Mouse (Mus musculus) hindbrain, embryonic 11.5 days (tissue): Measurements from ENCODE around the gene Zfyve28. TPM values are rescaled to one million over a fixed set of nuclear protein-coding genes. Genes with fewer than 3 reads are reported as not detected.

Experiments used
- ATAC-seq: fragments of 200-750 bp; cut with Nextera tagmentation; 2 replicates; pipeline ENCODE4 v1.8.0; 2017; ENCODE audit warnings: mild to moderate bottlenecking, moderate TSS enrichment, moderate library complexity; ENCODE audit not compliant: low FRiP score
- DNase-seq: peaks from one replicate; pipeline ENCODE4 v3.0.0-alpha.2; 2015; ENCODE audit warnings: low spot score
- H3K27ac ChIP-seq: fragments of 300-500 bp; sonication (generic); 2 replicates; pipeline ENCODE4 v1.5.1; 2014; ENCODE audit warnings: mild to moderate bottlenecking, low read depth, low read length
- H3K27me3 ChIP-seq: fragments of 300-500 bp; sonication (generic); 2 replicates; pipeline ENCODE4 v1.6.1; 2014; ENCODE audit warnings: mild to moderate bottlenecking, low read length, moderate library complexity, mixed read lengths; ENCODE audit not compliant: control insufficient read depth, insufficient read depth
- H3K36me3 ChIP-seq: fragments of 300-500 bp; sonication (generic); 2 replicates; pipeline ENCODE4 v1.6.1; 2014; ENCODE audit warnings: mild to moderate bottlenecking, low read length, moderate library complexity, mixed read lengths; ENCODE audit not compliant: control insufficient read depth, insufficient read depth
- H3K4me1 ChIP-seq: fragments of 300-500 bp; sonication (generic); replicated peaks from 2 replicates; pipeline ENCODE4 v1.6.1; 2014; ENCODE audit warnings: low read length, mixed read lengths; ENCODE audit not compliant: control insufficient read depth, insufficient read depth
- H3K4me2 ChIP-seq: fragments of 300-500 bp; sonication (generic); replicated peaks from 2 replicates; pipeline ENCODE4 v1.6.1; 2014; ENCODE audit warnings: mild to moderate bottlenecking, low read depth, low read length
- H3K4me3 ChIP-seq: fragments of 300-500 bp; sonication (generic); 2 replicates; pipeline ENCODE4 v1.5.1; 2014; ENCODE audit warnings: low read depth, low read length
- H3K9ac ChIP-seq: fragments of 300-500 bp; sonication (generic); 2 replicates; pipeline ENCODE4 v1.6.1; 2014; ENCODE audit warnings: low read depth, low read length
- H3K9me3 ChIP-seq: fragments of 300-500 bp; sonication (generic); 2 replicates; pipeline ENCODE4 v1.6.1; 2016; ENCODE audit warnings: low read length; ENCODE audit not compliant: control insufficient read depth
- whole genome bisulfite sequencing: fragments of 180-500 bp; shearing (Covaris S2); extraction: QIAGEN DNeasy Blood & Tissue Kit; methylation state at CpG from one replicate; pipeline ENCODE4 v1.1.7; 2014; 5-methylcytosine and 5-hydroxymethylcytosine counted together
- polyA plus RNA-seq: library from polyadenylated mRNA; unstranded; fragments of >200 nt; fragmentation: Nextera tagmentation; extraction: Ambion mirVana; gene quantifications from 2 replicates; pipeline ENCODE4 v1.2.1, GENCODE M21; 2014

Zfyve28 gene
- polyA plus RNA-seq, 1 experiment from 2014 or later = 0.96 TPM

- Histone ChIP-seq H3K4me2 (no peak overlapping the region), H3K9ac (no peak overlapping the region), H3K9me3 (no peaks in the 10 kb centered on the region), H3K4me1 (no peaks in the 10 kb centered on the region), H3K36me3 (no peaks in the 10 kb centered on the region), H3K27ac (no peak overlapping the region), H3K4me3 (no peak overlapping the region), H3K27me3 (no peaks in the 10 kb centered on the region)
- whole genome bisulfite sequencing = 91% methylated on average over 4 of the region's 4 CpGs
- no peak for DNase-seq
- ATAC-seq = no peak
Measured at GRCm38 (mm10) chr5:34177821-34178220, 110.4 kb downstream of the Zfyve28 start.

GRCm38 (mm10) chr5:34177091-34177490, 111.2 kb downstream of the Zfyve28 start:
- WGBS = 96% methylated on average over 2 of the region's 2 CpGs
- ATAC-seq (no peak), DNase-seq (no peak)
- H3K36me3 ChIP-seq = no peaks in the 10 kb centered on the region
- no peaks in the 10 kb centered on the region for H3K4me1 ChIP-seq
- H3K27me3 ChIP-seq = no peaks in the 10 kb centered on the region
- no peaks in the 10 kb centered on the region for H3K9me3 ChIP-seq
- H3K4me3 ChIP-seq = no peak overlapping the region
- H3K27ac ChIP-seq = no peak overlapping the region
- H3K4me2 ChIP-seq = no peak overlapping the region
- H3K9ac ChIP-seq = no peak overlapping the region

GRCm38 (mm10) chr5:34176691-34177090, 111.6 kb downstream of the Zfyve28 start:
- WGBS = 64% methylated on average over 10 of the region's 10 CpGs

GRCm38 (mm10) chr5:34175403-34175694, 112.9 kb downstream of the Zfyve28 start:
- ATAC-seq = no peak
- DNase-seq = no peak
- WGBS = 26% methylated on average over 5 of the region's 5 CpGs
- H3K27me3 ChIP-seq = no peaks in the 10 kb centered on the region
- H3K4me2 ChIP-seq = no peak overlapping the region
- H3K4me3 ChIP-seq = no peak overlapping the region
- H3K36me3 ChIP-seq = no peaks in the 10 kb centered on the region
- no peaks in the 10 kb centered on the region for H3K4me1 ChIP-seq
- no peak overlapping the region for H3K27ac ChIP-seq
- H3K9ac ChIP-seq = no peak overlapping the region
- no peaks in the 10 kb centered on the region for H3K9me3 ChIP-seq

More at GRCm38 (mm10) chr5:34176691-34177090, 111.6 kb downstream of the Zfyve28 start:
- no peak overlapping the region for H3K9ac ChIP-seq
- H3K4me1 ChIP-seq = no peaks in the 10 kb centered on the region
- no peak overlapping the region for H3K4me2 ChIP-seq
- H3K9me3 ChIP-seq = no peaks in the 10 kb centered on the region
- no peaks in the 10 kb centered on the region for H3K36me3 ChIP-seq
- DNase-seq = no peak
- H3K4me3 ChIP-seq = no peak overlapping the region
- ATAC-seq = no peak
- H3K27me3 ChIP-seq = no peaks in the 10 kb centered on the region
- H3K27ac ChIP-seq = no peak overlapping the region

GRCm38 (mm10) chr5:34174550-34175402, 113.5 kb downstream of the Zfyve28 start:
- no peak overlapping the region for H3K9ac ChIP-seq
- ATAC-seq (no peak), DNase-seq (no peak)
- H3K4me3 ChIP-seq = no peak overlapping the region
- H3K27me3 ChIP-seq = no peaks in the 10 kb centered on the region
- no peaks in the 10 kb centered on the region for H3K36me3 ChIP-seq
- H3K4me2 ChIP-seq = no peak overlapping the region
- 64% methylated on average over 5 of the region's 5 CpGs for WGBS
- no peaks in the 10 kb centered on the region for H3K4me1 ChIP-seq
- no peak overlapping the region for H3K27ac ChIP-seq
- H3K9me3 ChIP-seq = no peaks in the 10 kb centered on the region

GRCm38 (mm10) chr5:34174021-34174420, 114.2 kb downstream of the Zfyve28 start:
- Histone ChIP-seq H3K9me3 (no peaks in the 10 kb centered on the region), H3K27me3 (no peaks in the 10 kb centered on the region), H3K4me1 (no peaks in the 10 kb centered on the region), H3K4me2 (no peak overlapping the region), H3K36me3 (no peaks in the 10 kb centered on the region), H3K9ac (no peak overlapping the region), H3K27ac (no peak overlapping the region), H3K4me3 (no peak overlapping the region)
- WGBS = 80% methylated on average over 2 of the region's 2 CpGs
- ATAC-seq = no peak
- DNase-seq = no peak

GRCm38 (mm10) chr5:34170726-34171125, 117.5 kb downstream of the Zfyve28 start:
- Histone ChIP-seq H3K36me3 (no peaks in the 10 kb centered on the region), H3K27ac (no peak overlapping the region), H3K27me3 (no peaks in the 10 kb centered on the region), H3K9ac (no peak overlapping the region), H3K4me1 (no peaks in the 10 kb centered on the region; the same call in 1 of the 2 replicates), H3K4me3 (no peak overlapping the region), H3K4me2 (no peak overlapping the region), H3K9me3 (no peaks in the 10 kb centered on the region)
- 88% methylated on average over 4 of the region's 4 CpGs for WGBS
- no peak for ATAC-seq
- DNase-seq = no peak

GRCm38 (mm10) chr5:34169954-34170353, 118.3 kb downstream of the Zfyve28 start:
- H3K4me2 ChIP-seq = peak overlapping the region; percentile 31
- H3K4me1 ChIP-seq = no peaks in the 10 kb centered on the region; the same call in 1 of the 2 replicates
- H3K9me3 ChIP-seq = no peaks in the 10 kb centered on the region
- WGBS = 86% methylated on average over 3 of the region's 3 CpGs
- DNase-seq (no peak), ATAC-seq (no peak)
- no peaks in the 10 kb centered on the region for H3K36me3 ChIP-seq
- no peaks in the 10 kb centered on the region for H3K27me3 ChIP-seq
- H3K27ac ChIP-seq = peak overlapping the region; percentile 83
- peak overlapping the region; percentile 43; the same call in 1 of the 2 replicates for H3K9ac ChIP-seq
- H3K4me3 ChIP-seq = peak overlapping the region; percentile 11; the same call in 1 of the 2 replicates
